Comparison of ENCODE assay signal across 18 mouse cellular contexts in the genomic region with DNA sequence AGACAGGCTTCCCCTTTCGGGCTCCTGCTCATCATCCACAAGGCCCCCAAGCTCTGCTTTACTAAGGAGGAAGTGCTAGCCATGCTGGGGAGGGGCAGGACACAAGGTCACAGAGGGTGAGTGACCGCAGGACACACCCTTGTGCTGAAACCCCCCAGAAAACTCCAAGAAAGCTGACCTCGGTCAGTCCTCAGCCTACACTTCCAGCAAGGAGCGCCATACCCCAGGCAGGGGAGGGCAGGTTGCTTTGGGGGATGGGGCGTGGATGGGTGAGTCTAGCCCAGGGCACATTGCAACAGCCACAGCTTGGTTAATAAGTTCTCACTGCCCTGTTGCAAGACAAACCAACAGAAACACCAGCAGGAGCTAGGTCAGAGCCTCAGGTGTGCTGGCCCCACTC. TPM values are rescaled to one million over a fixed set of nuclear protein-coding genes. Genes with fewer than 3 reads are reported as not detected.
A peak's percentile ranks its signal among the peaks of the same experiment; 100 is the strongest.
DNase-seq lines count a peak whose midpoint lies in the region; ATAC-seq and TF ChIP-seq lines count a peak whose summit lies in the region.
"Had no signal": no experiment of that assay in that cellular context is flagged by ENCODE, and none has a peak within 500 bp of the region (broad histone marks: within the 10 kb centered on the region; RNA-seq: fewer than 3 reads in every experiment).

No protein-coding gene starts in this region.

- no peak overlapping the region for H3K4me2 ChIP-seq in heart, embryonic 11.5 days
- H3K4me2 ChIP-seq: embryonic facial prominence, embryonic 15.5 days; forebrain, embryonic 12.5 days; lung, embryonic 14.5 days; stomach, embryonic 15.5 days had no signal

- no peak overlapping the region for H3K4me3 ChIP-seq in bone marrow, adult 2 months (replicated peaks; ENCODE audit: control insufficient read depth, low read depth, low read length)
- no peak overlapping the region for H3K4me3 ChIP-seq in heart, embryonic 11.5 days (ENCODE audit: low read depth, low read length)
- H3K4me3 ChIP-seq: embryonic facial prominence, embryonic 15.5 days; forebrain, embryonic 12.5 days; stomach, embryonic 15.5 days had no signal

- no peaks in the 10 kb centered on the region for H3K36me3 ChIP-seq in heart, embryonic 11.5 days (ENCODE audit: control insufficient read depth, insufficient read depth, low read length)
- H3K36me3 ChIP-seq: embryonic facial prominence, embryonic 15.5 days; forebrain, embryonic 12.5 days; stomach, embryonic 15.5 days had no signal

- peaks cover 8% of the 10 kb centered on the region for H3K27me3 ChIP-seq in heart, embryonic 11.5 days (ENCODE audit: control insufficient read depth, insufficient read depth, low read length)
- H3K27me3 ChIP-seq: stomach, embryonic 15.5 days had no signal

- WGBS in bone marrow, adult 2 months = 39% methylated on average over 5 of the region's 5 CpGs
- 78% methylated on average over 5 of the region's 5 CpGs for WGBS in heart, embryonic 11.5 days (ENCODE audit: insufficient replicate concordance)

- no peak for TF ChIP-seq POLR2A in bone marrow, adult 2 months (IDR thresholded peaks at IDR 0.05; ENCODE audit: borderline replicate concordance, control insufficient read depth, low read depth, low read length)

- TF ChIP-seq CTCF in bone marrow, adult 2 months (IDR thresholded peaks at IDR 0.05; ENCODE audit: control insufficient read depth, insufficient read depth, low read length) = no peak

- peaks cover 2% of the 10 kb centered on the region; the same call in 1 of the 2 replicates for H3K4me1 ChIP-seq in bone marrow, adult 2 months (ENCODE audit: control insufficient read depth, insufficient read depth, low read length)
- no peaks in the 10 kb centered on the region for H3K4me1 ChIP-seq in heart, embryonic 11.5 days (ENCODE audit: control insufficient read depth, insufficient read depth, low read length)

- peak; percentile 51 for ATAC-seq in megakaryocyte, adult 5-6 weeks (ENCODE audit: poor library complexity, severe bottlenecking)
- ATAC-seq in heart, embryonic 11.5 days (replicated peaks; ENCODE audit: insufficient number of reproducible peaks, low FRiP score, low TSS enrichment) = no peak
- ATAC-seq: CD4-positive, CD25-positive, alpha-beta regulatory T cell, adult 4 months had no signal

- H3K9me3 ChIP-seq in heart, embryonic 11.5 days (replicated peaks; ENCODE audit: control insufficient read depth, low read length) = no peaks in the 10 kb centered on the region
- H3K9me3 ChIP-seq: embryonic facial prominence, embryonic 15.5 days; forebrain, embryonic 12.5 days; stomach, embryonic 15.5 days had no signal

- no peak overlapping the region for H3K9ac ChIP-seq in heart, embryonic 11.5 days (ENCODE audit: low read depth, low read length)
- H3K9ac ChIP-seq: embryonic facial prominence, embryonic 15.5 days; forebrain, embryonic 12.5 days; lung, embryonic 14.5 days; stomach, embryonic 15.5 days had no signal

- H3K27ac ChIP-seq in bone marrow, adult 2 months (ENCODE audit: control insufficient read depth, insufficient read depth, low read depth, low read length, poor library complexity) = peak overlapping the region; percentile 88
- H3K27ac ChIP-seq in heart, embryonic 11.5 days (ENCODE audit: low read depth, low read length) = no peak overlapping the region
- H3K27ac ChIP-seq: embryonic facial prominence, embryonic 15.5 days; forebrain, embryonic 12.5 days; stomach, embryonic 15.5 days had no signal

- DNase-seq in kidney, adult 8-10 months = peak; percentile 44 to 47
- DNase-seq in kidney, postnatal 4 days = peak; percentile 54 to 73
- DNase-seq in urinary bladder, postnatal 14 days (ENCODE audit: low spot score) = no peak
- no peak for DNase-seq in retina, embryonic 14.5 days (ENCODE audit: low spot score)
- DNase-seq: cerebellum, adult 18-20 months; lung, embryonic 14.5 days; thymus, postnatal 14 days had no signal

RNA-seq across cellular contexts. Expression of a gene that starts 4.6 kb away (rescaled TPM):
- 1.4 and 2.4 TPM in 2 replicates for polyA plus RNA-seq in bone marrow, adult 2 months (2011; ENCODE audit: insufficient read depth, insufficient read length, low replicate concordance, missing spikeins)
- total RNA-seq in megakaryocyte, adult 5-6 weeks (2015) = 9.0 and 12.4 TPM in 2 replicates
- total RNA-seq in megakaryocyte, adult 5-6 weeks (2017) = 4.4 and 6.3 TPM in 2 replicates
- 0.25 and 0.30 TPM in 2 replicates for polyA plus RNA-seq in heart, embryonic 11.5 days (2014; fragmentation: Nextera tagmentation; extraction: Ambion mirVana)
- total RNA-seq: heart, postnatal 25 days; layer of hippocampus, postnatal 14 days; left cerebral cortex, postnatal 25 days; megakaryocyte-erythroid progenitor cell, adult 5-6 weeks had no signal
- polyA plus RNA-seq: CD4-positive, CD25-positive, alpha-beta regulatory T cell, adult 4 months; forebrain, embryonic 12.5 days; lung, embryonic 14.5 days had no signal

RNA-seq across cellular contexts. Expression of a gene that starts 12.7 kb away (rescaled TPM):
- 1.1 and 2.5 TPM in 2 replicates for polyA plus RNA-seq in bone marrow, adult 2 months (2011; ENCODE audit: insufficient read depth, insufficient read length, low replicate concordance, missing spikeins)
- not detected in 2 replicates for total RNA-seq in megakaryocyte, adult 5-6 weeks (2015)
- total RNA-seq in megakaryocyte, adult 5-6 weeks (2017) = not detected in 2 replicates
- polyA plus RNA-seq in heart, embryonic 11.5 days (2014; fragmentation: Nextera tagmentation; extraction: Ambion mirVana) = not detected in 2 replicates
- total RNA-seq: heart, postnatal 25 days; layer of hippocampus, postnatal 14 days; left cerebral cortex, postnatal 25 days; megakaryocyte-erythroid progenitor cell, adult 5-6 weeks had no signal
- polyA plus RNA-seq: CD4-positive, CD25-positive, alpha-beta regulatory T cell, adult 4 months; forebrain, embryonic 12.5 days; lung, embryonic 14.5 days had no signal

RNA-seq across cellular contexts. Expression of a gene that starts 19.4 kb away (rescaled TPM):
- polyA plus RNA-seq in bone marrow, adult 2 months (2011; ENCODE audit: insufficient read depth, insufficient read length, low replicate concordance, missing spikeins) = not detected in 2 replicates
- not detected in 2 replicates for total RNA-seq in megakaryocyte, adult 5-6 weeks (2015)
- total RNA-seq in megakaryocyte, adult 5-6 weeks (2017) = not detected in 2 replicates
- polyA plus RNA-seq in heart, embryonic 11.5 days (2014; fragmentation: Nextera tagmentation; extraction: Ambion mirVana) = not detected in 2 replicates
- total RNA-seq: heart, postnatal 25 days; layer of hippocampus, postnatal 14 days; left cerebral cortex, postnatal 25 days; megakaryocyte-erythroid progenitor cell, adult 5-6 weeks had no signal
- polyA plus RNA-seq: CD4-positive, CD25-positive, alpha-beta regulatory T cell, adult 4 months; embryonic facial prominence, embryonic 15.5 days; forebrain, embryonic 12.5 days; lung, embryonic 14.5 days; stomach, embryonic 15.5 days had no signal

RNA-seq across cellular contexts. Expression of a gene that starts 48.9 kb away (rescaled TPM):
- 3.9 and 5.1 TPM in 2 replicates for polyA plus RNA-seq in bone marrow, adult 2 months (2011; ENCODE audit: insufficient read depth, insufficient read length, low replicate concordance, missing spikeins)
- 10.2 and 11.1 TPM in 2 replicates for total RNA-seq in megakaryocyte, adult 5-6 weeks (2015)
- total RNA-seq in megakaryocyte, adult 5-6 weeks (2017) = 9.9 and 16.1 TPM in 2 replicates
- polyA plus RNA-seq in heart, embryonic 11.5 days (2014; fragmentation: Nextera tagmentation; extraction: Ambion mirVana) = 5.3 and 5.6 TPM in 2 replicates

Comparison
In these comparisons a context has a peak if more than half of its experiments do, and no peak if none do; other contexts are left out.
1. DNase-seq: peak in kidney, adult 8-10 months (2 of 2) and kidney, postnatal 4 days (2 of 2); none in urinary bladder, postnatal 14 days (single experiment) and retina, embryonic 14.5 days (single experiment).